Mouse (Mus musculus) bone marrow, adult 2 months (tissue): ENCODE results near the gene Lrrc45.

Source experiments
- CTCF ChIP-seq: fragments of 200-500 bp; IDR thresholded peaks from 2 replicates; pipeline ENCODE4 v1.5.1; 2011; ENCODE audit warnings: low read length, control low read depth; ENCODE audit not compliant: control insufficient read depth, insufficient read depth
- POLR2A ChIP-seq: fragments of 200-500 bp; IDR thresholded peaks from 2 replicates; pipeline ENCODE4 v1.6.1; 2011; ENCODE audit warnings: low read depth, mild to moderate bottlenecking, control low read depth, low read length, borderline replicate concordance; ENCODE audit not compliant: control insufficient read depth

GRCm38 (mm10) chr11:120714546-120714945 is 821 bp downstream of the Lrrc45 start:
- TF ChIP-seq POLR2A (no peak), CTCF (no peak)
